Mouse (Mus musculus): ENCODE results near the gene Gm38431. TPM values are rescaled to one million over a fixed set of nuclear protein-coding genes. Genes with fewer than 3 reads are reported as not detected.

Gene Gm38431
- total and polyA plus RNA-seq, 3 experiments: 0.31 to 2.3 (median 0.34) TPM

- Histone ChIP-seq H3K27me3 (ENCODE audit: control insufficient read depth, insufficient read depth, low read length) (no peaks in the 10 kb centered on the region), H3K79me2 (replicated peaks; ENCODE audit: control insufficient read depth, insufficient read depth, low read length) (no peaks in the 10 kb centered on the region), H3K4me3 (no peak overlapping the region), H3K36me3 (ENCODE audit: control insufficient read depth, insufficient read depth, low read length) (no peaks in the 10 kb centered on the region), H3K27ac (no peak overlapping the region), H3K4me1 (ENCODE audit: control insufficient read depth, insufficient read depth, low read length) (peaks cover 8% of the 10 kb centered on the region), H3K9ac (ENCODE audit: low read depth, low read length) (no peak overlapping the region)
- no peak for DNase-seq
- intact Hi-C loops (cut with DNase I): no loop called here
- no peak for TF ChIP-seq CTCF (IDR thresholded peaks at IDR 0.05)
- no peak for TF ChIP-seq EP300 (IDR thresholded peaks at IDR 0.05; ENCODE audit: insufficient read depth, low read depth, low read length)
- no peak for TF ChIP-seq POLR2A (IDR thresholded peaks at IDR 0.05; ENCODE audit: insufficient read depth, low read depth, low read length)
- WGBS: 82% methylated on average over 2 of the region's 2 CpGs
These were observed 73.2 kb downstream of the Gm38431 start for GRCm38 (mm10) chr9:21018600-21018999.

Small RNAs within 50 kb of the gene (microRNA-seq; reads per million reads assigned to microRNA genes)
- gene Mir1900 (0 reads per million in 2 experiments), gene Mir7082 (0 to 0.56 reads per million in 2 experiments)

Other genes starting within 250 kb of the Gm38431 start
- 1 to 10 TPM; 3.9 to 4.3 TPM for gene A230050P20Rik, start 223.4 kb downstream of the Gm38431 start, total RNA-seq (2021)
- gene A230050P20Rik, start 223.4 kb downstream of the Gm38431 start, polyA plus RNA-seq (2012; rRNA removed): 16.4 and 21.2 TPM in 2 replicates
- 1 to 10 TPM; 3.9 to 4.0 TPM for gene Angptl6, start 212.3 kb downstream of the Gm38431 start, total RNA-seq (2021)
- 4.0 and 5.4 TPM in 2 replicates for gene Angptl6, start 212.3 kb downstream of the Gm38431 start, polyA plus RNA-seq (2012; rRNA removed)
- 1 to 10 TPM; 5.9 to 6.7 TPM for gene Ppan, start 203.8 kb downstream of the Gm38431 start, total RNA-seq (2021)
- 11.9 and 18.8 TPM in 2 replicates for gene Ppan, start 203.8 kb downstream of the Gm38431 start, polyA plus RNA-seq (2012; rRNA removed)
- gene Eif3g, start 193.4 kb downstream of the Gm38431 start, total RNA-seq (2021): 100 to 1,000 TPM; 101 to 113 TPM
- gene Eif3g, start 193.4 kb downstream of the Gm38431 start, polyA plus RNA-seq (2012; rRNA removed): 69.6 and 69.9 TPM in 2 replicates
- gene Dnmt1, start 132.1 kb downstream of the Gm38431 start, total RNA-seq (2021): 10 to 100 TPM; 11.1 to 11.6 TPM
- gene Dnmt1, start 132.1 kb downstream of the Gm38431 start, polyA plus RNA-seq (2012; rRNA removed): 9.1 and 11.7 TPM in 2 replicates
- gene S1pr2, start 115.2 kb downstream of the Gm38431 start, total RNA-seq (2021): 1 to 10 TPM; 2.8 to 3.2 TPM
- gene S1pr2, start 115.2 kb downstream of the Gm38431 start, polyA plus RNA-seq (2012; rRNA removed): 4.2 and 6.1 TPM in 2 replicates
- 100 to 1,000 TPM; 124 to 130 TPM for gene Mrpl4, start 89.3 kb downstream of the Gm38431 start, total RNA-seq (2021)
- 173 and 226 TPM in 2 replicates for gene Mrpl4, start 89.3 kb downstream of the Gm38431 start, polyA plus RNA-seq (2012; rRNA removed)
- gene Icam1, start 76.0 kb downstream of the Gm38431 start, total RNA-seq (2021): 1 to 10 TPM; 7.6 to 9.2 TPM
- 12.4 and 15.3 TPM in 2 replicates for gene Icam1, start 76.0 kb downstream of the Gm38431 start, polyA plus RNA-seq (2012; rRNA removed)
- 1 to 10 TPM in 1 of 2 experiments, under 1 TPM in 1; 0.84 to 1.0 TPM for gene Icam4, start 62.6 kb downstream of the Gm38431 start, total RNA-seq (2021)
- gene Icam4, start 62.6 kb downstream of the Gm38431 start, polyA plus RNA-seq (2012; rRNA removed): 0.70 and 1.4 TPM in 2 replicates
- not detected for gene Icam5, start 59.9 kb downstream of the Gm38431 start, total RNA-seq (2021)
- 0.06 and 0.08 TPM in 2 replicates for gene Icam5, start 59.9 kb downstream of the Gm38431 start, polyA plus RNA-seq (2012; rRNA removed)
- not detected for gene Zglp1, start 24.9 kb downstream of the Gm38431 start, total RNA-seq (2021)
- gene Zglp1, start 24.9 kb downstream of the Gm38431 start, polyA plus RNA-seq (2012; rRNA removed): not detected in 2 replicates
- gene Gm49373, start 18.9 kb downstream of the Gm38431 start, total RNA-seq (2021): under 1 TPM in 1 of 2 experiments, not detected in 1; 0.30 TPM
- 0.27 and 0.32 TPM in 2 replicates for gene Gm49373, start 18.9 kb downstream of the Gm38431 start, polyA plus RNA-seq (2012; rRNA removed)
- 10 to 100 TPM; 35.8 to 41.4 TPM for gene Fdx1l, start 18.4 kb downstream of the Gm38431 start, total RNA-seq (2021)
- 48.3 and 51.1 TPM in 2 replicates for gene Fdx1l, start 18.4 kb downstream of the Gm38431 start, polyA plus RNA-seq (2012; rRNA removed)
- gene Raver1, start within 50 bp of the Gm38431 start, total RNA-seq (2021): 10 to 100 TPM; 26.3 to 27.9 TPM
- 27.4 and 29.1 TPM in 2 replicates for gene Raver1, start within 50 bp of the Gm38431 start, polyA plus RNA-seq (2012; rRNA removed)
- gene Tyk2, start 39.2 kb upstream of the Gm38431 start, total RNA-seq (2021): 1 to 10 TPM; 7.3 to 8.1 TPM
- gene Tyk2, start 39.2 kb upstream of the Gm38431 start, polyA plus RNA-seq (2012; rRNA removed): 13.5 and 13.7 TPM in 2 replicates
- gene Cdc37, start 58.0 kb upstream of the Gm38431 start, total RNA-seq (2021): 100 to 1,000 TPM; 150 to 162 TPM
- 62.3 and 96.1 TPM in 2 replicates for gene Cdc37, start 58.0 kb upstream of the Gm38431 start, polyA plus RNA-seq (2012; rRNA removed)
- gene Pde4a, start 73.7 kb upstream of the Gm38431 start, total RNA-seq (2021): 10 to 100 TPM; 58.9 to 60.0 TPM
- gene Pde4a, start 73.7 kb upstream of the Gm38431 start, polyA plus RNA-seq (2012; rRNA removed): 57.2 and 68.9 TPM in 2 replicates
- gene Keap1, start 147.4 kb upstream of the Gm38431 start, total RNA-seq (2021): 10 to 100 TPM; 37.6 to 47.2 TPM
- gene Keap1, start 147.4 kb upstream of the Gm38431 start, polyA plus RNA-seq (2012; rRNA removed): 40.4 and 46.0 TPM in 2 replicates
- gene S1pr5, start 156.4 kb upstream of the Gm38431 start, total RNA-seq (2021): 1 to 10 TPM; 1.2 to 1.3 TPM
- 0.73 and 1.5 TPM in 2 replicates for gene S1pr5, start 156.4 kb upstream of the Gm38431 start, polyA plus RNA-seq (2012; rRNA removed)
- 100 to 1,000 TPM in 1 of 2 experiments, 10 to 100 TPM in 1; 88.7 to 100 TPM for gene Atg4d, start 173.3 kb upstream of the Gm38431 start, total RNA-seq (2021)
- 60.8 and 72.6 TPM in 2 replicates for gene Atg4d, start 173.3 kb upstream of the Gm38431 start, polyA plus RNA-seq (2012; rRNA removed)
- gene Kri1, start 196.0 kb upstream of the Gm38431 start, total RNA-seq (2021): 10 to 100 TPM; 16.3 to 16.8 TPM
- gene Kri1, start 196.0 kb upstream of the Gm38431 start, polyA plus RNA-seq (2012; rRNA removed): 10.5 and 12.8 TPM in 2 replicates
- 10 to 100 TPM; 11.3 to 15.0 TPM for gene Cdkn2d, start 199.4 kb upstream of the Gm38431 start, total RNA-seq (2021)
- 25.0 and 32.9 TPM in 2 replicates for gene Cdkn2d, start 199.4 kb upstream of the Gm38431 start, polyA plus RNA-seq (2012; rRNA removed)
- not detected for gene Ap1m2, start 220.3 kb upstream of the Gm38431 start, total RNA-seq (2021)
- gene Ap1m2, start 220.3 kb upstream of the Gm38431 start, polyA plus RNA-seq (2012; rRNA removed): 1.0 TPM in 1 of 2 replicates, not detected in the other
- gene Slc44a2, start 228.7 kb upstream of the Gm38431 start, total RNA-seq (2021): 10 to 100 TPM; 77.0 to 89.5 TPM
- 86.8 and 148 TPM in 2 replicates for gene Slc44a2, start 228.7 kb upstream of the Gm38431 start, polyA plus RNA-seq (2012; rRNA removed)